7 mouse cellular contexts compared by ENCODE assay signal in the genomic region with DNA sequence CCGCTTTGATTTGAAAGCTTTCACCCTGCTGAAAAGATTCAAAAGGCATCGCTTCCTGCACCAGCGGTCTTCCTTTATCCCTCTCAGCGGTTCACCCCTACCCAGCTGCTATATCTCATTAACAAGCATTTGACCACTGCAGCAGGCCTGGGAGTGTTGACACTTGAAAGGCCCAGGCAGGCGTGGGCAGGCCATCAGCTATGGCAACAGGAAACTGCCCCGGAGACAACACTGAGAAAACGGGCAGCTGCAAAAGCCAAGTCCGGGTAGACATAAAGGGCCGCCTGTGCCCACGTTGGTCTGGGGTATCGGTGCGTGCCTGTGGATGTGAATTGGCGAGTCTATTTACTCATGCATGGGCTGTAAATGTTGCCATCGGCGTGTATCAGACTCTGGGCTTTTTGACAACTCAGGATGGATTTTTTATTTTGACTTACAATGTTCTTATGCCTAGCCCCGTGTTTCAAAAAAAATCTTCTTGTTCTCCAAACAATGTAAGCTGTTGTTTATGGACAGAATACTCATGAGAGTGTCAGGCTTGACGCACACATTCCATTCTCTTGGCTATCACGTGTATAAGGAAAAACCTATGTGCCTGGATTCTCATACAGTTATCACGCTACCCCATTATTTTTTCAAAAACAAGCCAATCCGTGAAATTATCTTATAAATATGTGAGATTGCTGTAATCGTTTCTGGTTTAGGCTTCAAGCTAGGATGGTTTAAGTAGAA.
DNase-seq lines count a peak whose midpoint lies in the region; ATAC-seq and TF ChIP-seq lines count a peak whose summit lies in the region.

No protein-coding gene starts in this region.

- peak overlapping the region; percentile 10 for H3K4me3 ChIP-seq in bone marrow, adult 2 months (replicated peaks; ENCODE audit: control insufficient read depth, low read depth, low read length)
- H3K4me3 ChIP-seq in forebrain, embryonic 14.5 days (ENCODE audit: low read depth, low read length), result peak overlapping the region; percentile 24
- peak overlapping the region; percentile 18 for H3K4me3 ChIP-seq in hindbrain, embryonic 11.5 days (ENCODE audit: low read depth, low read length)

- peak; percentile 77 for DNase-seq in MN1 (ENCODE audit: low spot score)
- peak; percentile 82 for DNase-seq in forebrain, embryonic 14.5 days (ENCODE audit: low spot score)
- DNase-seq in hindbrain, embryonic 11.5 days (ENCODE audit: low spot score), result peak; percentile 85
- DNase-seq in layer of hippocampus, postnatal 14 days (ENCODE audit: low spot score in 2 of 2), result peak; percentile 57 to 61
- peak; percentile 68 for DNase-seq in lung, postnatal 36 days
- DNase-seq in retina, embryonic 14.5 days (ENCODE audit: low spot score), result peak; percentile 87

- no peaks in the 10 kb centered on the region; the same call in 1 of the 2 replicates for H3K4me1 ChIP-seq in bone marrow, adult 2 months (ENCODE audit: control insufficient read depth, insufficient read depth, low read length)
- H3K4me1 ChIP-seq in forebrain, embryonic 14.5 days (ENCODE audit: control insufficient read depth, insufficient read depth, low read length), result peaks cover 8% of the 10 kb centered on the region; the same call in 1 of the 2 replicates
- peaks cover 5% of the 10 kb centered on the region for H3K4me1 ChIP-seq in hindbrain, embryonic 11.5 days (replicated peaks; ENCODE audit: control insufficient read depth, insufficient read depth, low read length)

- H3K9ac ChIP-seq in forebrain, embryonic 14.5 days (ENCODE audit: low read length), result peak overlapping the region; percentile 58
- H3K9ac ChIP-seq in hindbrain, embryonic 11.5 days (ENCODE audit: low read depth, low read length), result peak overlapping the region; percentile 62

- no peak for TF ChIP-seq CTCF in bone marrow, adult 2 months (IDR thresholded peaks at IDR 0.05; ENCODE audit: control insufficient read depth, insufficient read depth, low read length)

- H3K27me3 ChIP-seq in forebrain, embryonic 14.5 days (replicated peaks; ENCODE audit: control insufficient read depth, insufficient read depth, low read length), result peaks cover 5% of the 10 kb centered on the region; the same call in 1 of the 2 replicates
- no peaks in the 10 kb centered on the region for H3K27me3 ChIP-seq in hindbrain, embryonic 11.5 days (ENCODE audit: control insufficient read depth, insufficient read depth, low read length)

- TF ChIP-seq POLR2A in bone marrow, adult 2 months (IDR thresholded peaks at IDR 0.05; ENCODE audit: borderline replicate concordance, control insufficient read depth, low read depth, low read length), result no peak

- ATAC-seq in forebrain, embryonic 14.5 days, result peak; percentile 92
- ATAC-seq in hindbrain, embryonic 11.5 days (ENCODE audit: low FRiP score), result peak; percentile 97

- WGBS in bone marrow, adult 2 months, result 24% methylated on average over 21 of the region's 21 CpGs
- WGBS in forebrain, embryonic 14.5 days, result 6% methylated on average over 21 of the region's 21 CpGs
- WGBS in hindbrain, embryonic 11.5 days, result 8% methylated on average over 21 of the region's 21 CpGs

- no peaks in the 10 kb centered on the region for H3K9me3 ChIP-seq in forebrain, embryonic 14.5 days (replicated peaks; ENCODE audit: control insufficient read depth, low read length)
- no peaks in the 10 kb centered on the region for H3K9me3 ChIP-seq in hindbrain, embryonic 11.5 days (ENCODE audit: control insufficient read depth, low read length)

- H3K4me2 ChIP-seq in forebrain, embryonic 14.5 days (ENCODE audit: low read length), result peak overlapping the region; percentile 58
- peak overlapping the region; percentile 42 for H3K4me2 ChIP-seq in hindbrain, embryonic 11.5 days (replicated peaks; ENCODE audit: low read depth, low read length)

- H3K36me3 ChIP-seq in forebrain, embryonic 14.5 days (ENCODE audit: control insufficient read depth, insufficient read depth, low read length), result no peaks in the 10 kb centered on the region
- H3K36me3 ChIP-seq in hindbrain, embryonic 11.5 days (ENCODE audit: control insufficient read depth, insufficient read depth, low read length), result no peaks in the 10 kb centered on the region

- peak overlapping the region; percentile 62 for H3K27ac ChIP-seq in bone marrow, adult 2 months (ENCODE audit: control insufficient read depth, insufficient read depth, low read depth, low read length, poor library complexity)
- peak overlapping the region; percentile 52; the same call in 1 of the 2 replicates for H3K27ac ChIP-seq in forebrain, embryonic 14.5 days (ENCODE audit: low read depth, low read length)
- peak overlapping the region; percentile 92 for H3K27ac ChIP-seq in hindbrain, embryonic 11.5 days (ENCODE audit: low read depth, low read length)

Comparison
In these comparisons a context has a peak if more than half of its experiments do, and no peak if none do; other contexts are left out.
1. Peak in every context shown above with its lines: DNase-seq, ATAC-seq, H3K4me3 ChIP-seq and H3K27ac ChIP-seq.